Mouse (Mus musculus): ENCODE results near the gene Atf7ip.

The Atf7ip gene

DNA sequence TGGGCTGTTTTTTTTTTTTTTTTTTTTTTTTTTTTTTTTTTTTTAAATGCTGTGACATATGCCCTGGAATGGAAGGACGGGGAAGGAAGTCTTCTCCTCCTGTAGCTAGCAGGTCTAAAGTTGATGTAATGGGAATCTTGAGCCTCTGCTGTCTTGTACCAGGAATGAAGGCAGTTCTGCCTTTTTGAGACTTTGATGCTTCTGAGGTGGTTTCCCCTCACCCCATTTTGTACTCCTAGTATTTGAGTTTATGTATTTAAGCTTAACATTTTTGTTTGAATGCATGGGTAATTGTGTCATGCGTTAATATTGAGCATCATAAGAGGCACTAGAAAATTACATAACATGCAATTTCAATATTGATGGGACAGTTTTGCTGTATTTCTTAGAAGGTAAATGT is 14.4 kb downstream of the Atf7ip start:
- in situ Hi-C loops (cut with MseI, MboI): no loop called here

DNA sequence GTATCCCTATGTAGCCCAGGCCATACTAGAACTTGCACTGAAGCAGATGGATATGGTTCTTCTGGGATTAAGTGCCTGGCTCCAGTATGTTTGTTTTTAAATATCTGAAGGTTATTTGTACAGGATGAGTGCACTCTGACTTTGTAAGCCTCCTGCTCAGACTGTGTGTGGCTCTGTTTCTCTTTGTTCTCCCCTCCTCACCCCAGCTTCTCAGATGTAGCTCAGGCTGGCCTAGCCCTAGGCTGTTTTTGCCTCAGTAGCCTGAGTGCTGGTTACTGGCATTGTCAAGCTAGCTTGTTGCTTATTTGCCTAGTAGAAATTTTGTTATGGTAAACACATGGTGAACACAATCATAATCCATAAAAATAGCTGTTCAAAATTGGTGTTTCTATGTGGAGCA is 15.7 kb downstream of the Atf7ip start:
- in situ Hi-C loops (cut with MseI, MboI): no loop called here

DNA sequence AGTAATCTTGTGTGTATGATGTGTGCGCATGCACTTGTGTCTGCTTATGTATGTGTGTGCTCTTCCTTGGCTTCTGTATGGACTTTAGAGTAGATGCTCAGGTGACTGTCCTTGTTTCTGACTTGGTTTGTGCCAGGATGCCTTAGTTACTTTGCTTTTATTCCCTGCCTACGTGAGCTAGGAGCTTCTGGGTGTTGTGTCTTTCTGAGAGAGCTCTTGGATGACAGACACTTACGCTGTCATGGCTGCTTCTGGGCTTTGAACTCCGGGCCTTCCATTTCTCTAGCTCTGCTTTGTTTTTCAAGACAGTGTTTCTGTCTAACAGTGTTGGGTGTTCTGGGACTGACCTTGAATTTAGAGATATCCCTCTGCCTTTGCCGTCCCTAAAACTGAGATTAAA is 16.7 kb downstream of the Atf7ip start:
- in situ Hi-C loops (cut with MseI, MboI): no loop called here

DNA sequence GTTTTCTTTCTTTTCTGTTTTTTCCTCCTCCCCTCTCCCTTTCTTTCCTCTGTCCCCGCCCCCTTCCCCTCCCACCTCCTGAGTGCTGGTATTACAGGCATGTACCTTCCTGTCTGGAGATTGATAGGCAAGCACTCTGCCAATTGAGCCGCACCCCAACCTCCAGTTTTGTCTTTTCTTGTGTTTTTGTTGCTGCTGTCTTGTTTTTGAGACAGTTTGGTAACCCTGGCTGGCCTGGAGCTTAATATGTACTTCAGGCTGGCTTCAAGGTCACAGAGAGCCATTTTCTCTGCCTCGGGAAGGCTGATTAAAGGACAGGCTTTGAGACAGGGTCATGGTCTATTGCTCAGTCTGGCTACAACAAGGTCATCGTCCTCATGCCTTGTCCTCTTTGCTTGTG is 18.8 kb downstream of the Atf7ip start:
- in situ Hi-C loops (cut with MseI, MboI): no loop called here

DNA sequence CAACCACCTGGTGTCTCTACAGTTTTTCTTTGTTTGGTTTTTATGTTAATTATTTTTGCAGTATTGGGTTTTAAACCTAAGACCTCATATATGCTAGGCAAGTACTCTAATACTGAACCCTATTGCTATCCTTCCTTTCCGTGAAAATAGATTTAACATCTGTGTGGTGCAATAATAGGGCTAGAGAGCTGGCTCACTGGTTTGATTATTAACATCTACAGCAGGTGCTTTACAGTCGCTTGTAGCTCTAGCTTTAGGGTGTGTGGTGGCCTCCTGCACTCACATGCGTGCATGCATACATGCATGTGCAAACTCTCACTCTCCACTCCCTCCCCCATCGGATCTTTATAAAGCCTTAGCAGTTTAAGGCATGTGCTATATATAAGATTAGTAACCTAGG is 19.6 kb downstream of the Atf7ip start:
- in situ Hi-C loops (cut with MseI, MboI): no loop called here

DNA sequence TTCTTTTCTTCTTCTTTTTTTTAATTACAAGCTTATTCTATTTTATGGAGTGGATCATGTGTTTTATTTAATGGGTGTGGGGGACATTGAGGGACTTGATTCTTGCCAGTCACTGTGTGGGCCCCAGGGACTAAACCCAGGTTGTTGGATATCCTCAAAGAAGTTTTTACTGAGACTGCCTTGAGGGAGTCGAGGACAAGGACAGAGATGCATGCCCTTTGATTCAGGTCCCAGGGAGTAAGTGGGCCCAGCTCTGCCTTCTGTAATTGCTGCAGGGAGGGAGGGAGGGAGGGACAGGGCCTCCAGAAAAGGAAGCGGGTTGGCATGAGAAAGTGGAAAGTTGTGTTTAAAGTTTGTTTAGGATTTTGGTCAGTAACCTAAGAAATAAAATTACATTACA is 23.2 kb downstream of the Atf7ip start:
- in situ Hi-C loops (cut with MseI, MboI): no loop called here

DNA sequence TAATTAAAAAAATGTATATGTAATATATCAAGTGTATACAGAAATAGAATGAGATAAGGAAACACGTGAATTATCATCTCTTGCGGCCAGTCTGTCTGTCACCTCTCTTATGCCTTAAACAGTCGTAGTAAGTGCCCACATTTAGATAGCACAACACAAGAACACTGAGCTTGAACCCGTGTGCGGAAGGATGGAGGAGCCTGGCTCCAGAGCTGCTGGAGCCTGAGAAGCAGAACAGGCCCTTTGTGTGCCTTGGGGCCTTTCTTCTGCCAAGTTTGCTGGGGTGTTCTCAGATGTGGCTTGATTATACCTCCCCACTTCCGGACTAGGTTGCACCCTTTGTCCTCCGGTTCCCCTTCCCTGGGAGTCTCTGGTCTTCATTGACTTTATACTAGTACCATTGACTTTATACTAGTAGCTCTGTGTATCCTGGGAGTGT is 25.8 kb downstream of the Atf7ip start:
- in situ Hi-C loops (cut with MseI, MboI): no loop called here

DNA sequence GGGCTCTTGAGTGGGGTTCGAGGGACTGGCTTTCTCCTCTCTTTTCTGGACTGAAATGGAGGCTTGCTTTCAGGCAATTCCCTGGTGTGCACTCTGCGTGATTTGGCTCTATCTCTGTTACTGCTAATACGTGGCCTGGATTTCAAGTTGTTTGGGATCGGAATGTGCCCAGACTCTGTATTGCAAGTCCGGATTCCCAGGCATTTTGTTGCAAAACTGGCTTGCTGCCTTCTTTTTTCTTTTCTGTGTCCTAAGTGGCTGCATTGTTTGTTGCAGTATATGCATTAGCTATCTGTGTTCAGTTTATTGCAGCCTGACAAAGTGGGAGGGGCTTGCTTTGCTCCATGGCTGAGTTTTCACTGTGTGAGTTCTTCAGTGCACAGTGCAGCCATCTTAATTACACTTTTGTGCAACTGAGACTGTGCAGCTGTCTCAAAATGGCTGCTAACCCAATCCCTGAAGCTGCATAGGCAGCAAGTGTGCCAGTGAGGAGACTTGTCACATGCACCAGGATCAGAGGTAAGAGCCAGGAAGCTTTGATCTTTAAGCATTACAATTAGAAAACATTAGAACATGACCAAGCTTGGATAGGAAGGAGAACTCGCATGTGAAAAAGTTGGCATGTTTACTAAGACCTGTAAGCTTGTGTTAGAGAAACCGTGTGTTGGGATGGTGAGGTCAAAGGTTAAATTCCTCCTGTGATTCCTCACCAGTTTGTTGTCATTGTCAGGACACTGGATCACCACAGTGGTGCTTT is 26.7 kb downstream of the Atf7ip start:
- in situ Hi-C loops (cut with MseI, MboI): no loop called here

DNA sequence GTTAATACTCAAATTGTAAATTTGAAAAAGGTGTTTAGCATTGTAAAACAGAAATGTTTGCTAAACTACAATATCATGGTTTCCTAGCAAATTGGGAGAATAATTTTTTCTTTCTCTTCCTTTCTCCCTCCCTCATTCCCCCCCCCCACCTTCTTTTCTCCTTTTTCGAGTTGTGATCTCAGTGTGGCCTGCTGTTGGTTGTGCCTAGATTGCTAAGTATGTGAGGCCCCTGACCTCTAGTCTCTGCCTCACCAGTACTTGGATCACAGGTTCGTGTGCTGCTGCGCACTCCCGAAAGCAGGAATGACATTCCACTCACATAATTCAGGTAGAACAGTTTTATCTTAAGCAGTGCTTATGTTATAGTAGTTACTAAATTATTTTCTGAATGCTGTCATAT is 27.8 kb downstream of the Atf7ip start:
- in situ Hi-C loops (cut with MseI, MboI): no loop called here

DNA sequence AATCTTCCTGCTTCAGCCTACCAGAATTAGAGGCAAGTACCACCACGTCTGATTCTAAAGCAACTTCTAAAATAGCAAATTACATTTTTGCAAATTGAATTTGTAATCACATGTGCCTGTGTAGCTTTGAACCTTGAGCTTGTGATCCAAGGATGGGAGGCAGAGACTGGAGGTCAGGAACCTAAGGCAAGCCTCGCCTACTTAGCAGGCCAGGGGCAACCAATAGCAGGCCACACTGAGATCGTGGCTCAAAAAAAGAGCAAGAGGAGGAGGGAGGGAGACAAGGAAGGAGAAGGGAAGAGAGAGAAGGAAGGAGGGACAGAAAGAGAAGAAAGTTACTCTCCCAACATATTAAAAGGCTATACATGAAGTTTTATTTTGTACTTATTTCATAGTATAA is 28.5 kb downstream of the Atf7ip start:
- in situ Hi-C loops (cut with MseI, MboI): no loop called here

DNA sequence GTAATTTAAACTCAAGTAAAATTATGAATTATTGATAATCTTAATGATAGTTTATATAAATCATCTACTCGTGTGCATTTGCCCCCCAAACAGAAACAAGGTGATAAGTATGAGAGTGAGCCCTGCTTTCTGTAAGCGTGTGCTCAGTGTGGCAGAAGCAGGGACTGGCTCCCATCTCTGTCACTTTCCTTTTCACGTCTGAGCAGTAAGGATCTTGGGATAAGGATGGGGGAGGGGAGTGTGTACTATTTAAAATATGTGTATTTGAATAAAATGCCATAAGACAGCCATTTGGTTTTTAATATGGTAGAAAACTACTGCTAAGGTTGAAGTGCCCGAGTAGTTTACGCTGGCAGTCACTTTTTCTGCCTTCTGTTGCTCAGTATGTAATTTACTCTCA is 29.2 kb downstream of the Atf7ip start:
- in situ Hi-C loops (cut with MseI, MboI): no loop called here

DNA sequence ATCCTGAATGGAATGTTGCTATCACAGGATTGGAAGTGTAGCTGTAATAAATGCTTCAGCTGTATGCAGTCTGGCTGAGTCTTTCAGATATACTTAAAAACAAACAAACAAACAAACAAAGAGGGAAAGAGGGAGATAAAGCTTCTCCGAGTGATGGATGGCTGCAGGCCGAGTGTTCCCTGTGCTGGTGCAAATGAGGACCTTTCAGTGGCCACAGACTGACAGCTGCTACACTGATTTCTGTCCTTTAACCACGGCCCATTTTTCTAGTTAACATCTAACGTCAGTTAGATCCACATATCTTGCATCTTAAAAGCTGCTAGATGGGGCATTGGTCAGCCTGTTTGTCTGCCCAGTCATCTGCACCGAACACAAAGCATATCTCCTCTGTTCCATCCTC is 30.2 kb downstream of the Atf7ip start:
- in situ Hi-C loops (cut with MseI, MboI): no loop called here

DNA sequence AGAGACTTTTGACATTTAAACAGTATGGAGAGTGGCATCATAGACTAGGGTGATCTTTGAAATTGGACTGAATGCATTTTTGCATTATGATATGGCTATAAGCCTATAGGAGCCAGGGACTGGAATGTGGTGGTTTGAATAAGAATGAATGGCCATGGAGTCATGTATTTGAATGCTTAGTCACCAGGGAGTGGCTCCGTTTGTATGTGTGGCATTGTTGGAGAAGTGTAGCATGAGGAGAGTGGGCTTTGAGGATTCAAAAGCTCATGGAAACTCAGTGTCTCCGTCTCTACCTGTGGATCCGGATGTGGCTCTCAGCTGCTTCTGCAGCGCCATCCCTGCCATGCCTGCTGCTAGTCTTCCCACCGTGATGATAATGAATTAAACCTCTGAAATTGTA is 35.4 kb downstream of the Atf7ip start:
- in situ Hi-C loops (cut with MseI, MboI): no loop called here

DNA sequence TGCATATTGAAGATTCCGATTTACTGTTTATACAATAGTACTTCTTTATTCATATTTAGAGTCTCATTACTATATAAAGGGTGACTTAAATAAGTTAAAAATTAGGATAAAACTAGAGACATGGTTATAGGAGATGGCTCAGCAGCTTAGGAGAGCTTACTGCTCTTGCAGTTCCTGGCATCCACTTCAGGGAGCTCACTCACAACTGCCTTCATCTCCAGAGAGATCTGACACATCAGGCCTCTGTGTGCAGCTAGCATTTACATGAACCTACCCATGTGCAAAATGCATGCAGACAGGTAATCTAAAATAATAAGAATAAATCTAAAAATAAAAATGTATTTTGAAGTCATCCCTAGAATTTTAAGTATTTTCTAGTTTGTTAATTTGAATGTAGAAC is 36.1 kb downstream of the Atf7ip start:
- in situ Hi-C loops (cut with MseI, MboI): no loop called here

DNA sequence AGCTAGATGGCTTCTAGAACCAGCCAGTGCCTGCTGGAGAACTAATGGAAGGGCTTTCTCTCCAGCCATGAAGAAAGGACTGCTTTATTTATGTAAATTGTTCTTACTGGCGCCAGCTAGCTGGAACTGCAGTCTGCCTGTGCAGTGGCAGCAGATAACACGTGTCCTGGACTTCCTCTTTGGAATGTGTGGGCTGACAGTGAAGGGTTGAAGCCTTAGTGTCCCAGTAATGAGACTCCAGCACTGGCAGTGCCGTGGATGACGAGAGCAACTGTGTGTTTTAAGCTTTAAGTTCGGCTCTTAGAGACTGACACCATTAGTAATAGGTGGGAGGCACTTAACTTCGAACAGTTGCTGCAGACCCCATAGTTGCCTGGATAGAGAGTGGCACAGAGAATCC is 37.2 kb downstream of the Atf7ip start:
- in situ Hi-C loops (cut with MseI, MboI): no loop called here

DNA sequence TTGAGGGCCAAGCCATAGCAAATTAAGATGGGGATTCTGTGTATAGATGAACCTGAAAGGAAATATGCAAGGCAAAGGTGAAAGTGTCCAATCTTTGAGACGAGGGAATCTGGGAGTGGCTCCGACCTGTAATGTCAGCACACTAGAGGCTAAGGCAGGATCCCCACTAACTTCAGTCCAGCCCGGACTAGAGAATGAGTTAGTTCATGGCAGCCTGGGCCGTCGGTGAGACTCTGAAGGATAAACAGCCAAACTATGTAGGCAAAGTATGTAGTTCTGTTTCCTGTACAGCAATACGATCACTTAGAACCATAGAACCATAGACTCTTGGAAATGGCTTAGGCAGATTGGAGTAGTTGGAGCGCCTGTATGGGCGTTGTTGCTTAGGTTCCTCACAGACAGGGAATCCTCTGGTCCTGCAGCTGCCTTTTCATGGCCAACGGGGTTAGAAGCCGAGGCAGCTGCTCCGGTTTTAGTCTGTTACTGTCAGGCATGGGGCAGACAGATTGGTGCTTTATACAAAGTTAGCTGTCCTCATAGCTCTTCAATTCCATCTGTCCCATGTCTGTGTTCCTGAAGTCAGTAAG is 39.4 kb downstream of the Atf7ip start:
- in situ Hi-C loops (cut with MseI, MboI): no loop called here

DNA sequence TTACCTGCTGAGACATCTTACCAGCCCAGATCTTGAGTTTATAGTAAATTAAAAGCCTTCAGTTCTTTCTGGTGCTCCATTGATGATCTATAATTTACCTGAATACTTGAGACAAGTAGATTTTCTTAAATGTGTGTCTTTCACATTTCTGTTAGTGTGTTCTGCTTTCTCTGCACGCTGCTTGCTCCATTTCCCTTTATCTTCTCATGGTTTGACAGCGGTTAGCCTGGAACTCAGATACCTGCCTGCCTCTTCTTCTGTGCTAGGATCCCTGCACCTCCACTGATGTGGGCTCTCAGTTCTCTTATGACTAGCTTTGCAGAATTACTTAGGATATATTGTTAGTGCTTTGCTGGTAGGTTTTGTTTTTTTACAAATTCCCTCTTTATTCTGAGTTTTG is 40.3 kb downstream of the Atf7ip start:
- in situ Hi-C loops (cut with MseI, MboI): no loop called here

DNA sequence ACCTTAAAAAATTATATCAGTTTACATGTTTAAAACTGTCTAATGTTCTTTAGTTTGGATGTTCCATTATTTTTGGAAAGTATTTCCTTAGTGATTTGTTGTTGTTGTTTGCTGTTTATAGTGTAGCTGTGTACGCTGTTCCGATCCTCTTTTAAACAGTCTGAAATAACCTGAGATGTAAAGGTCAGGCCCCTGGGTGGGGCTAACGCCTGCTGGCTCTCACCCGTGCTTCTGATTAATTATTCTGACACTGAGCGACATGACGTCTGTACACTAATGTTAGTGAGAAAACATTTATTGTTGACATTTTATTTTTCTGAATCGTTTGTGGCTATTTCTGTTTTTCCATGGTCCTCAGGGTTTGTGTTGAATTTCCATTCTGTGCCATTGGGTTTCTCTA is 41.0 kb downstream of the Atf7ip start:
- in situ Hi-C loops (cut with MseI, MboI): no loop called here

DNA sequence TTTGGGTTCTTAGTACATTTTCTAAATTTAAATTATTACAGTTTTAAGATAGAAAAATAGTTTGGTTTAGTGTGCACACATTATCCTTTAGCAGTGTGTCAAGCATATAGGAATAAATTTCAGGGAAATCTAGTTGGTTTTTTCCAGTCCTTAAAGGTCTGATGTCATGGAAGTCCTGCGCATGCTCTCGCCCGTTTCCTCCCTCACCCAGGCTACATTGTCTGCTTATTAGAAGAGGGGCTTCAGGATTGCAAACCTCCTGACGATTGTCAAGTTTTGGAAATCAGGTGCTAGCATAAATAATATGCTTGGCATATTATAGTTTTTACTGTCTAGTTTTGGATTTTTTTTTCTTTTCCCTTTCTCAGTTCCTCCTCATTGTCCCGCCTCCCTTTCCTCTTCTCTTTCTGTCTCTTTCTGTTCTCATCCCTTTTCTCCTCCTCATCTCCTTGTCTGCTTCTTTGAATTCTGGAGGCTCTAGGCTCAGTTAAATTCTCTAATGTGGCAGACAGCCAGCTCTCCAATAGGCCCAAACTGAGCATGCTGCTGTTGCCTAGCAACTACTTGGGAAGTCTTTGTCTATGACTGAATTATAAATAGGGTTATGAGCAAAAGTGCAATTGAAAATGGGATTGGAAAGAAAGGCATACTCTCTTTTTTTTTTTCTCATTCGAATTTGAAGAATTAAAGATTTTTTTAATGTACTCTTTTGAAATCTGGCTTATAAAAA is 42.2 kb downstream of the Atf7ip start:
- in situ Hi-C loops (cut with MseI, MboI): no loop called here

DNA sequence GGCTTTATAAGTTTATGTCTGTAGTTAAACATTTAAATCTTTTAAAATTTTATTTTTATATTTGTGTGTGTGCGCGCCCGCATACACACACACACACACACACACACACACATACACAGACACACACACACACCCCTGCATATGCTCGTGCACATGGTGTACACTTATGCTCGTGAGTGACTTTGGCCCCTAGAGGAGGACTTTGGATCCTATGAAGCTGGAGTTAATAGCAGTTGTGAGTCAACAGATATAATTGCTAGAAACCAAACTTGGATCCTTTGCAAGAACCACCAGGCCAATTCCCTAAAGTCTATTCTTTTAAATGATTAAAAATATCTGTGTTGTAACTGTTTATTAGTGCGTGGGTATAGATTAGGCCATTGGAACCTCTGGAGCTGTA is 42.8 kb downstream of the Atf7ip start:
- in situ Hi-C loops (cut with MseI, MboI): no loop called here

DNA sequence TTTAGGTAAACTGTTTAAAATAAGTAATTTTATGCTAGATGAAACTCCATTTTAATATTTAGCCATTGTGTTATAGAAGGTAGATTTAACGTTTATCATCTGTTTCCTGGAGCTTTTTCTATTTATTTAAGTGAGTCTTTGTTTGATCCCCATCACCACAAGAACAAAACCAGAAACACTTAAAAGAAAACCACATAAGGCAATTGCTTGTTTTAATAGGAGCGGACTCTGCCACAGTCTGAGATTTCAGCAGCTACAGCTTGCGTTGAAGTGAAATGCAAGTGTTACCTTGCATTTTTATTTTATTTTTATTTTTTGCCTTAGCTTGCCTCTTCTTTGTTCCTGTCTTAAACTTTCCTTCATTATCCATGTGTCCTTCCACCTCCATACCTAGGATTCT is 43.6 kb downstream of the Atf7ip start:
- in situ Hi-C loops (cut with MseI, MboI): loop anchor here (10.0 kb wide), 2 partner anchors 85 to 125 kb away; no protein-coding TSS in a partner anchor

DNA sequence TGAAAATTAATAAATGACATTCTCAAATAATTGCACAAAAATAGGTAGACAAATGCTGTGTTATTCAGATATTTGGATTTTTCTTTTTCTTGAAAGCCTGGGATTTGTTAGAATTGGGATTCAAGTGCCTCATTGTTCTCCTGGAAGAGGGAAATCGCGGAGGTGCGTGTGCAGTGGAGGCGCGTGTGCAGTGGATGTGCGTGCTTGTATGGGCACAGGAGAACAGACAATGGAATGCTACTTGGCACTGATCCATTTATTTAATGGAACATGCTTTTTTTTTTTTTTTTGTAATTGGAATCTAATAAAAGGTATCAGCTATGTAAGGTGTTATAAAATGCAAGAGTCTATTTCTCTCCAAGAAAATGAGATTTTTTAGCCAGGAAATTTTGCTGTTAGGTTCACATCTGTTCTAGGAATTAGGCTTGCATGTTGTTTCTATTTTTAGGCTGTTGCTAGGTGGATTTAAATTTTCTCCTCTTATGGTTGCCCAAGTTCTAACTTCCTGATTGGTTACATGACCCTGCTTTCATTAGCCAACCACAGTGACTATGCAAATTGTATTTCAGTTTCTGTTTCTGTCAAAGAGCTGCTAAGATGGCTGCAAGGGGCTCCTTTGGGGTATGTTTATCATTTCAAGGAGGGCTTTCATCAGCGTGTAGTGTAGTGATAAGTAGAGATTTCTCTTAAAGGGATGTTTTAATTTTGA is 44.8 kb downstream of the Atf7ip start:
- in situ Hi-C loops (cut with MseI, MboI): loop anchor here (10.0 kb wide), 2 partner anchors 86 to 126 kb away; no protein-coding TSS in a partner anchor

Measured in mouse trophoblast stem cell (cell line).